Mouse (Mus musculus): ENCODE results near the gene Abhd2. TPM values are rescaled to one million over a fixed set of nuclear protein-coding genes. Genes with fewer than 3 reads are reported as not detected.

Abhd2 gene
- total RNA-seq, 1 experiment from 2014 or later, result 52.1 TPM

GRCm38 (mm10) chr7:79393924-79394323 is 120.9 kb downstream of the Abhd2 start:
- ATAC-seq (ENCODE audit: extremely low read depth, insufficient number of reproducible peaks, low FRiP score, poor library complexity, severe bottlenecking), result no peak

- no peak for ATAC-seq (ENCODE audit: extremely low read depth, insufficient number of reproducible peaks, low FRiP score, poor library complexity, severe bottlenecking)
Measured at GRCm38 (mm10) chr7:79394666-79395065, 121.7 kb downstream of the Abhd2 start.

DNA sequence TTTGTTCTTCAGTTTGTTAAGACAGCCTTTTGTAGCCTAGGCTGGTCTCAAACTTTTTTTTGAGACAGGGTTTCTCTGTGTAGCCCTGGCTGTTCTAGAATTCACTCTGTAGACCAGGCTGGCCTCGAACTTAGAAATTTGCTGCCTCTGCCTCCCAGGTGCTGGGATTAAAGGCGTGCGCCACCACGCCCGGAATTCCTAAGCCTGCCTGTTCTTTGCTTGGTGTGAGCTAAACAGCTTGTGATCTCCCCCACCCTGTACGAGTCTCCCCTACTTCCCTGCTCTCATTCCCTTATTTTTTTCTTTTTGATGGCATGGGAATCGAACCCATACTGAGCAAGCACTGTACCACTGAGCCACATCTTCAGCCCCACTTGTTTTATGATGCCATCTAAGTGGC is 122.2 kb downstream of the Abhd2 start:
- ATAC-seq (ENCODE audit: extremely low read depth, insufficient number of reproducible peaks, low FRiP score, poor library complexity, severe bottlenecking), result no peak

- no peak for ATAC-seq (ENCODE audit: extremely low read depth, insufficient number of reproducible peaks, low FRiP score, poor library complexity, severe bottlenecking)
Measured at GRCm38 (mm10) chr7:79397446-79397963, 124.5 kb downstream of the Abhd2 start.

DNA sequence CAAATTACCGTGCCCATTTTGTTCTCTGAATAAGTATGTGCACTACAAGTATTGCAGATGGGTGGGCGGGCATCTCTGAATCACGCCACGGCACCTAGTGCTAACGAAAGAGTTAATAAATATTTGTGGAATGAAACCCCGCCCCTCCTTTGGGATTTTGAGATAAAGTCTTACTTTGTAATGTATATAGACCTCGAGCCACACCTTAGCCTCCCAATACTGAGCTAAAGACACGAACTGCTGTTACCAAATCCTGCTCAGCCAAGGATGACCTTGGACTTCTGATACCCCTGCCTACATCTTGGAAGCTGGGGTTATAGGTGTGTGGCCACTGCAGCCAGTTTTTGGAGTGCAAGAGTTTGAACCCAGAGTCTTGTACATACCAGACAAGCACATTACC is 125.4 kb downstream of the Abhd2 start:
- no peak for ATAC-seq (ENCODE audit: extremely low read depth, insufficient number of reproducible peaks, low FRiP score, poor library complexity, severe bottlenecking)

DNA sequence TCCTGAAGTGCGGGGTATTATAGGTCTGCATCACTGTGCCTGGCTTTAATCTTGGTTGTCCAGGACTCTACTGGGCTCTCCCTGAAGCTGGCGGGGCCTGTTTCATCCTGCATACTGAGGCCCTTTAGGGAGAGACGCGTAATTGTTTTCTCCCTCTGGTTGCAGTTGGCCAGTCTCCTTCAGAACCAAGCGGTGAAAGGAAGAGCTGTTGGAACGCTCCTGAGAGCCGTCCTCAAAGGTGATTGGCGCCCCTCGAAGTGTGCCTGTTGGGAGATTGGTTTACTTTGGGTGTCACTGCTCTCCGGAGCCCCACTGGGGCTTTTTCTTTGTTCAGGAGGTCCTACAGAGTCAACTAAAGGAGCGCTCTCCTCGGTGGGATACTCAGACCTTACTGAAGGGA is 126.0 kb downstream of the Abhd2 start:
- ATAC-seq (ENCODE audit: extremely low read depth, insufficient number of reproducible peaks, low FRiP score, poor library complexity, severe bottlenecking), result no peak

DNA sequence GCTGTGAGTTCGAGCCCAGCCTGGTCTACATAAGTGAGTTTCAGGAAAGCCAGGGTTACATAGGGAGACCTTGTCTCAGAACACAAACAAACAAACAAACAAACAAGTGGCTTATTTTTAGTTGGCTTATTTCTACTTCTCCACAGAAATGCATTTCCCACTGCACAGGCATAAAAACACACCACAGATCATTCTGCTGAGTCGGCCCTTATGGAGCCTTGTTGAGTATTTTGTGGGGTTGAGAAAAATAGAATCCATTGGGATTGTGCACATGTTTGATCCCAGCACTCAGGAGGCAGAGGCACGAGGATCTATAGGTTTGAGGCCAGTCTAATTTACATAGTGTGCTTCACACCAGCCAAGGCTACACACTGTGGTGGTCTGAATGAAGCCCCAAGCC is 127.3 kb downstream of the Abhd2 start:
- ATAC-seq (ENCODE audit: extremely low read depth, insufficient number of reproducible peaks, low FRiP score, poor library complexity, severe bottlenecking), result no peak

DNA sequence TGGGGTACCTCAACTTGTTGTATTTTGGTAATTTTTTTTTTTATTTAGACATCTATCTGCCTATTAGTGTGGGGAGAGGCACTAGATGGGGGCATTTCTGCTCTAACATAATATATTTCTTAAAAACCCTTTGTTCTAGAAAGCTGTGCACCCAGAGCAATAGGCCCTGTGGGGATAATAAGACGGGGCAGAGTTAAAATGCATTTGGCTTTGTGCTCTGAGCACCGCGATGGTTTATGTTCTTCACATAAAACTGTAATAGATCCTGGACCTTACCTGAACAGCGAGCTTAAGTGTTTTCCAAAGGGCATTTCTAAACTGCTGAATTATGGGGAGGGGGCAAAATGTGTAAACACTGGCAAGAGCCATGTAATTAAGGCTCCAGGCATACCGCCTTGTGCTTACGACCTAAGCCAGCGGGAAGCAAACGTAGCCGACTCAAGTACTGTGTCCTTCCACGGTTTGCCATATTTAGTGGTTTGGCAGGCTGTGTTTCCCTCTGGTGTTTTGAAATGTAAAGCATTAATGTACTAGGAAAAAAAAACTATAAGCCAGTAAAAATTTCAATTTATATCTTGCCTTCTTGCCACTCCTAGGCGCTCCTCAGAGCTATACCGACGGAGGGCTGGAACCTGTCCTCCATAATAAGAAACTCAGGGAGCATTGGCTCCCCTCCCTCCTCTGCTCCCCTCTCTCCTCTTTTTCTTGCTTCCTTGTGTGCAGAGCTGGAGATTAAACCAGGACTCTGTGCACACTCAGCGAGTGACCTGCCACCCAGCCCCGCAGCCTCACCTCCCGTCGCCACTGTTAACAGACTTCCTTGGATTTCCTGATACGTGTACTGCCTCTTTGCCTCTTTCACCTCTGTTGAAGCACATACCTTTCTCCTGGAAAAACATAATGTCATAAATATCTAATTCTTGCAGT is 141.7 kb downstream of the Abhd2 start:
- ATAC-seq (ENCODE audit: extremely low read depth, insufficient number of reproducible peaks, low FRiP score, poor library complexity, severe bottlenecking), result no peak

Other genes starting within 250 kb of the Abhd2 start
- not detected in 2 replicates for gene Acan, start 219.7 kb upstream of the Abhd2 start, total RNA-seq (2017)
- not detected in 2 replicates for gene Hapln3, start 142.2 kb upstream of the Abhd2 start, total RNA-seq (2017)
- gene Mfge8, start 124.1 kb upstream of the Abhd2 start, total RNA-seq (2017), result 6.9 and 7.0 TPM in 2 replicates
- gene Rlbp1, start 113.8 kb downstream of the Abhd2 start, total RNA-seq (2017), result not detected in 2 replicates
- gene Fanci, start 118.7 kb downstream of the Abhd2 start, total RNA-seq (2017), result 3.4 and 3.9 TPM in 2 replicates
- 131 and 141 TPM in 2 replicates for gene Polg, start 193.2 kb downstream of the Abhd2 start, total RNA-seq (2017)

All from neutrophil, adult 5-6 weeks (primary cell).